Mouse (Mus musculus): Measurements from ENCODE around the gene Lrrc28.

DNA sequence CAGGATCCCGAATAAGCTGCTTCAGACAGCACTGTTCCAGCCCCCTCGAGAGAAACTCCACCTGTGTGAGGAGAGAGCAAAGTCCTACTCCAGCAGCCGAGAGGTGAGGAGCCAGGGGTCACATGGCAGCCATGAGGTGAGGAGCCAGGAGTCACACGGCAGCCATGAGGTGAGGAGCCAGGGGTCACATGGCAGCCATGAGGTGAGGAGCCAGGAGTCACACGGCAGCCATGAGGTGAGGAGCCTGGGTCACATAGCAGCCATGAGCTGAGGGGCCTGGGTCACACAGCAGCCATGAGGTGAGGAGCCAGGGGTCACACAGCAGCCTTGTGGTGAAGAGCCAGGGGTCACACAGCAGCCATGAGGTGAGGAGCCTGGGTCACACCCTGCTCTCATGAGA lies 17.4 kb upstream of the Lrrc28 start:
- TF ChIP-seq CTCF (IDR thresholded peaks at IDR 0.05; ENCODE audit: control insufficient read depth, insufficient read depth, insufficient read length) (no peak), MAX (IDR thresholded peaks at IDR 0.05) (no peak), MYOG (IDR thresholded peaks at IDR 0.05; ENCODE audit: control insufficient read depth, extremely low read depth, insufficient read length) (no peak)
